Mouse (Mus musculus) thymus, postnatal 14 days (tissue): ENCODE measurements around the gene Lrrc32.
A peak's percentile ranks its signal among the peaks of the same experiment; 100 is the strongest.

Source experiments
- DNase-seq: peaks from one replicate; pipeline ENCODE4 v3.0.0; 2021

The Lrrc32 gene

DNA sequence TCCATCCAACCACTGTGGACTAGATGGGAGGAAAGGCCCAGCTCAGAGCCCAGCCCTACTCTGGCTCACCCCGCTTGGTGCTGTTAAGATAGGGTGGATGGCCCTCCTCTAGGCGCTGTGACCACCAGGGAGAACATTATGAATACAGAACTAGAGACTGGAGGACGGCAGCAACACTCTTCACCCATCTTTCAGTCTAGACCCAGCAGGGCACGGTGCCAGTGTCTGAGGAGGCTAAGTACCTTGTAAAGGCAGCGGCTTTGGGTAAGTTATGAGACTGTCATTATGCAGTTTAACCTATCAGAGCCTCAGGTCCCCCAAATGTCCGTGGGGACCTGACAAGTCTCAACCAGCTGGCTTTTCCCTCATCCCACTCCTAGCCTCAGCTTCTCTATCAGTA, at the start of gene Lrrc32:
Gene Lrrc32 (plus strand): TSS at position 153 of the 400 bp plus-strand sequence.
- DNase-seq, result peak; percentile 49

DNA sequence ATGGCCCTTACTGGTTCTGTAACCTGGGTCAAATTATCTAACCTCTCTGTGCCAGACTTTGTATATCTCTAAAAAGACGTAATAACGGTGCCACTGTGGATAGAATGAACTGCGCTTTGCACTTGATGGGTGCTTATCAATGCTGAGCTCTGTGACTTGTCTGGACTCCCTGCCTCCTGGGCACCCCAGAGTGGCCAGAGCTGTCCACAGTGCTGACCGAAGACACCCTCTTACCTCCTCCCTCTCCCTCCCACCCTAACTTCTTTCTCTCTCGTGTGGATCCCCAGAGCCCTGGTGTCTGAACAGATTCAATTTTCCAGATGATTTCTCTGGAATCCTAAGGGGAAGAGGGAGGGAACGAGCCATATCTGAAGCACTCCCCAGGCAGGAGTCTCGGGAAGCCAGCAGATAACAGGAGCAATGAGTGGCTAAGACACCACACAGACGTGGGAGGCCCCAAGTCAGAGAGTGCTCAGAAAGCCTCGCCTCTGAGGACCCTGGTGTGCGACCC, 49.1 kb upstream of the Lrrc32 start, which contains the start of gene Gucy2d:
Gene Gucy2d (plus strand): TSS at position 461 of the 511 bp plus-strand sequence.
- DNase-seq, result no peak

DNA sequence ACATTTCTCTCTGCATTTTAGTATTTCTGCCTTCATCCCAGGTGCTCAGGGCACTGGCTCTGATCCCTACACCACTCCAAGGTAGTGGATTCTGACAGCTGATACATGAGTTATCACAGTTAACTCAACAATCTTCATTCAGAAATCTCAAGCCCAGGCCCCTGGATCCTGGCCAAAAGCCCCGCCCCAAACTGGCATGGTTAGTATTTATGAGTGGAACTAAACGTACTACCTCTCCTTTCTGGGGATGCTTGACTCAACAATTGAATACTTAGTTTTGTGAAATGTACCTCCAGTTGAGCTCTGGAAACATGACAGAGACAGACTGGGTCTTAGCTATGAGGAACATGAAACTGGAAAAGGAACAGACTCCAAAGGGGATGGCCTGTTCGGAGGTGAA, 42.2 kb upstream of the Lrrc32 start:
- no peak for DNase-seq

DNA sequence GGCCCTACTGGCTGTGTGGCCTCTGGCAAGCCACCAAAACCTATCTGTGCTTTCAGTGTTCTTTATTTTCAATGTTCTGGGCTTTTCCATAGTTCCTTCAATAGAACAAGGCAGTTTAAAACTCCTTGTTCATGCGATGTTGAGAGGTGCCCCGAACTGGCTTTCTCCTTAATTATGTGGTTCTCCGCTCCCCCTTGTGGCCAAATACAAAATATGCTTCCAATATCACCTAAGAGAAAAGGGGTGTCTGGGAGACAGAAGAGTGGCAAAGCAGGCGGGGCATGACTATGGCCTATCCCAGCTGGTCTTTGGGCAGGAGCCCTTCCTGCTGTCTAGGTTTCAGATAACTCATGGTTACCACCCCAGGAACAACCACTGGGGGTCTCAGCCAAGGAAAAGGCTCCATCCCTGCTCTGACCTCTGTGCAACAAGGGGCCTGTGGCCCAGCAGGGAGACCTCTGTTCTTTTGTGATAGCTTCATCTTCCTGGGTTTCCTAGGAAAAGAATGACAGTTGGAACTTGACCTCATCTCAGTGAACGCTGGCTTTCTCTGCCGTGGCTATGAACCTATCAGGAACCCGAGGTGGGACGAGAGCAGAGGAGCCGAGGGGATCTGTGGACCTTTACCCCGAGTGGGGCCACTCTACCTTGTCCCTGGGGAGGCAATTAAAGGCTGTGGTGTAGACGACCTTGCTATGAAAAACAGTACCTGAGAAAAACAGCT, 41.3 kb upstream of the Lrrc32 start:
- peak; percentile 45 for DNase-seq

DNA sequence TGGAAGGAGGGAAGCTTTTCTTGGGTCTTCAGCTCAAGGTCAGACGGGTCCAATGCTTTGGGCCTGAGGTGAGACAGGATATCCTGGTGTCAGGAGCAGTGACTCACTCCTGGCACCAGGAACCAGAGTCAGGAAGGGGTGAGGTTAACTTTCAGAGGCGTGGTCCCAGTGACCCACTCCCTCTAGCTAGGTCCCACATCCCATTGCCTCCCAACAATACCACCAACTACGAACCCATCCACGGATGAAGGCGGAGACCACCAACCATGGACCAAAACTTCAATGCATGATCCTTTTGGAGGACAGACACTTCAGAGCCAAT, 40.8 kb upstream of the Lrrc32 start:
- no peak for DNase-seq

DNA sequence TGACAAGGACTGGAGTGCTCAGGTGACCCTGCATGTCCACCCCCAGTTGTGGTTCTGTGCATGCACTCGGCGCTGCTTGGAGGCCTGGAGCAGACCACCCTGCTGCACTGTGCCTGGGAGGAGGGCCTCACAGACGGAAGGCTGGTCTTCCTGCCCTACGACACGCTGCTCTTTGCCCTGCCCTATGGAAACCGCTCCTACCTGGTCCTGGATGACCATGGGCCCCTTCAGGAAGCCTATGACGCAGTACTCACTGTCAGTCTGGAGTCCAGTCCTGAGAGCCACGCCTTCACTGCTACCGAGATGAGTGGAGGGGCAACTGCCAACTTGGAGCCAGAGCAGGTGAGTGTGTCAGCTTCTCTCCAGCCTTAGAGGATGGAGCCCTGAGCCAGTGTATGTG, 39.4 kb upstream of the Lrrc32 start:
- DNase-seq, result no peak

DNA sequence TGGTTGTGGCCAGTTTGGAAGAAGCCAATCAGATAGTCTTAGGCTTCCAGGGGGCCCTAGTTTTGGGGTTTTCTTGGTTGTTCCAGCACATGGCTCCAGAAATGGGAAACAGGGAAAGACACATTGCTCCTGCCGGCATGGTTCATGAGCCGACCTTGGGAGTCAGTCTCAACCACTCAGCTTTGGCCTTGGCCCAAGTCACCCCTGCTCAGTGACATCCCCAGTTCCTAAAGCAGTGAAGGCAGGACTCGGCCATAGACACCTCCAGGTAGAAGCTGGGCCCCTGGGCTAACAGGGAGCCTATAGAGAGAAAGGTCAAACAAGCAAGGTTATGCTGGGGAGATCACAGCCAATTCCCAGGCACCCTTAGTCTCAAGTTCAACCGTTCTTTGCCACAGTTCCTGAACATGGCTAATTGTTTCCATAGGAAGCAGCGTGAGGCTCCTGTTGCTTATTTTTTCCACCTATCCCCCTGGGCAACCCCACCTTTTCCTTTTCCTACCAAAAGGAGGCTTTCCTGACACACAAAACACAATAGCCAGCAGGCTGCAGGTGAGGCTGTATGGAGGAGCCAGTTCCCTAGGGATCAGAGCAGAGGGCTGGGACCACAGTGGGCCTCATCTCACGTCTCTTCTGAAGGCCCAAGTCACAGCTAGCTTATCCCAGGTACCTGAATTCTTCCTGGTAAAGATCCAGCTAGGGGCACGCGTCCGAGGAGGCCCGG, 34.5 kb upstream of the Lrrc32 start:
- DNase-seq, result no peak

DNA sequence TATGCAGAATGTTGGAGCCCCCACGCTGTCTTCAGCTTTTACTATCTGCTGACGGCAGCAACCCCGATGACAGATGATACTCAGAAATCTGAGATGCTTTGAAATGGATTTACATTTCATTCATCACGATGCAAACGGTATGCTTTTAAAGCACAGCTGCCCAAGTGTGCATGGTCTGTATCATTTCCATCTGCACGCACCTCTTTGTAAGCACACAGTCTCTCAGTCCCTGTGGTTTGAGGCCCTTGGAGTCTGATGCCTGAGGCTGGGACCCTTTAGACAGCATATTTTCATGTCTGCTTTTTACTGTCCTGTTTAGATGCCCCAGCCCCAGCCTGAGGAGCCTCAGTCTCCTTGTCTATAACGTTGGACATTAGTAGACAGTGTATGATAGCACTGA, 28.8 kb upstream of the Lrrc32 start:
- DNase-seq, result no peak

DNA sequence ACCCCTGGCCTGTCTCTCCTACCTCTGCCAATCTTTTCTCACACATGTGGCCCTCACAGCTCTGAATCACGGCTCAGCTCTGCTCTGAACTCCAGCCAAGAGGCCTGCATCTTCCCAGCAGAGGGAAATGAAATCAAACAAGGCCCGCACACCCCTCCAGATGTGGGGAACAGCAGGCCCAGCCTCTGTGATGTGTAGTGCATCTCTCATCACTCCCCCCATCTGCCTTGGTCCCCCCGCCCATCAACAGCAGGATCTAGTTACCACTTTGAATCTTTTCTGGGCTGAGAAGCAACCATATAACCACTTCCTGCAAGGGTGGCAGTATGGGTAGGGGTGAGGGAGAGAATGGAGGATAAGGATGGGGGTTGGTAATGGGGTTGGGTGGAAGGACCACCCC, 20.0 kb upstream of the Lrrc32 start:
- peak; percentile 69 for DNase-seq

DNA sequence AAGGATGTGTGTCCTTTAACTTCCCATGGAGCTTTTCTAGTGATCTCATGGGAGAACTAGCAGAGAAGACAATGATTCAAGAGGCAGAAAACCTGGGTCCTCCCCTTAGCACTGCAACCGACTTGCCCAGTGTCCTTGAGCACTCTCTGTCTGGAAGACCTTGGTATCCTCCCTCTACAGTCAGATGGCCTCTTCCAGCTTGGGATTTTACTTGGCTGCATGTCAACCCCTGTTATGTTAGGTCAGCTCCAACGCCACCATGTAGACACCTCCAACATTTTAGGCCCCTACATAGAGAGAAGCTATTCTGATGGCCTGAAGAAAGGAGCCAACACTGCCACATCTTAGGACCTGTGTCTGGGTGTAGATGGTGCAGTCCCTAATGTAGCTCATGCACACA, 16.6 kb upstream of the Lrrc32 start:
- DNase-seq, result no peak

DNA sequence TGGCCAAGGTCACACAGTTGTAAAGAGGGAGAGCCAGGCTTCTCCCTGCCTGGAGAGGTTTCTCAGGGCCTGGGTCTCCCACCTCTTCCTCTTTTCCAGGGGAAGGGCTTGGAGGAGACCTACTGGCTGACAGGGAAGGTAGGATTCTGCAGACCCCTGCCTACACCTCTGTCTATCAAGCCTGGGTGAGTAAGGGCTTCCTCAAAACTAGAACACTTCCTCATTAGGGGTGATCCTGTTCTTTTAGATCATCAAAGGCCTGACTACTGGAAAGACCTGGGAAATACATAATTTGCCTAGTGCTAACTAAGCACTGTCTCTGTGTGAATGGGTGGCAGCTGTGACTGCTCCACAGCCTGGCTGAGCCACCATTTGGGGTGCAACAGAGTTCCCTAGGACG, 14.5 kb upstream of the Lrrc32 start:
- DNase-seq, result no peak

DNA sequence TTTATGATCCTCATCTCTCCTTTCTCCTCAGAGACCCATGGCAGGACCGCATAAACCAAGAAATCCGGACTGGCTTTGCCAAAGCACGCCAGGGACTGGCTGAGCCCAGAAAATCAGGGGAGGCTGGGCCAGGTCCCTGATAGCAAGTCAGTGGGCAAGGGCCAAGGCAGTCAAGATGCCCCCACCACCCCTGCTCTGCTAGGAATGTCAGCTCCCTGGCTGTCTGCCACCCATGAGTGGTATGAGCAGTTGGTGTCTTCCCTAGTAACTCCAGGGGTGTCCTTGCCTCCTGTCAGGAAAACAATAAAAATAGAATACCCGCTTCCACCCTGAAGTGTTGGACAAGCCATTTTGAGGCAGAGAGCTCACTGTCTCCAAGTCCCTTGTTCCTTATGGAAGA, 11.9 kb upstream of the Lrrc32 start:
- no peak for DNase-seq

DNA sequence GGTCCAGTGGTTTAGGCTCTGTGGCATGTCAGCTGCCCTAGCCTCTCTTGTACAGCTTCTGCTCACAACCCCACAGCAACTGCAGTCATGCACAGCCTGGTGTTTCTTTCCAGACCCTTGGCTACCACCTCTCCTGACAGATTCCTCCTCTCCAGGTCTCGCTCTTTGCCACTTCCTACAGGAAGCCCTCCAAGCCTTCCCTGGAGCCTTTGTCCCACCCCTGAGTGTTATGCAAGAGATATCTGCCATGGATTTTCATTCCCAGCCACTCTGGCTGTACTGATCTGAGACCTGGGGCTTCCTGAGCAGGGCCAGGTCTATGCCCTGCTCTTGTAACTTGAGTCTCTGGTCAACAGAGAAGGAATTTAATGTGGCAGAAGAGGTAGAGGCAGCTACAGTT, 8.6 kb upstream of the Lrrc32 start:
- no peak for DNase-seq

DNA sequence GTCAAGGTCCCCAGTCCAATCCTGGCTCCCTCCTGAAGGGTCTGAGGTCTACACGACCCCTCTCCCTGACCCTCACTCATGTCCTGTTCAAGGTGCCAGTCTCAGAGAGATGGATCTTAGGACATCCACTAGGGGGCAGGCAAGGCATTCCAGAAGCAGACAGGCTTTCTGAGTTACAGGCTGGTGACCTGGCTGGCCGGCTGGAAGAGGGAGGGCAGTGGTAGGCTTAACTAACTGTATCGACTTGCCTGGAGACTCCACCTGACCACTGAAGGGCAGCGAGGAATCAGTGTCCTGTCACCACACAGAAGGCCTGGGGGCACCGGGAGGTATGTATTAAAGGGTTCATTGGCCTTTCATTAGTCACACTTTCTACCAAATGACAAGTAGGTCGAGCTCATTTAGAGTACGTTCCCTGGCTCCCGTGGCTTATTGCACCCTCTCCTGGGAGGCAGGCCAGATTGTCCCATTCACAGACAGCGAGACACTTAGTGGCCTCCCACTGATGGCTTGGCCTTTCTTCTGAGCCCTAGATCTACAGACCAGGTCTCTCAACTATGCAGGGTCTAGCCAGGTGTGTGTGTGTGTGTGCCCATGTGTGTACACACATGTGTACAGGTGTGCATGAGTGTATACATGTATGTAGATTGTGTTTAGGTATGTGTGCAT, 7.9 kb upstream of the Lrrc32 start:
- DNase-seq, result peak; percentile 86

DNA sequence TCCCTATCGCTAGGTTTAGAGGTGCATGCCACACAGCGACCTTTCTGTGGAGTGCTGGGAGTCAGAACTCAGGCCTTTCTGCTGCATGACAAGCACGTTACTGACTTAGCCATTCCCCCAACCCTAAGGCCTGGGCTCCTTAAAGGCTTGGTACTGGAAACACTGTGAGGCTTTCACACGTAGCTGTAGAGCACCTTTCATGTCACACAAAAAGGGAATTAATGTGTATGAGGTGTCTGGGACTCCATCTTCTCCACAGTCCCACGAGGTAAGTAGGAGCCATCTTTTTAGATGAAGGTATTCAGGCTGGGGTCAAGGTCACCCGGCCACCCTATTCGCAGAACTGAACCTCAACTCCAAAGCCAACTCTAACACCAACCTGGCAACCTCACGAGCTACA, 7.2 kb upstream of the Lrrc32 start:
- no peak for DNase-seq

DNA sequence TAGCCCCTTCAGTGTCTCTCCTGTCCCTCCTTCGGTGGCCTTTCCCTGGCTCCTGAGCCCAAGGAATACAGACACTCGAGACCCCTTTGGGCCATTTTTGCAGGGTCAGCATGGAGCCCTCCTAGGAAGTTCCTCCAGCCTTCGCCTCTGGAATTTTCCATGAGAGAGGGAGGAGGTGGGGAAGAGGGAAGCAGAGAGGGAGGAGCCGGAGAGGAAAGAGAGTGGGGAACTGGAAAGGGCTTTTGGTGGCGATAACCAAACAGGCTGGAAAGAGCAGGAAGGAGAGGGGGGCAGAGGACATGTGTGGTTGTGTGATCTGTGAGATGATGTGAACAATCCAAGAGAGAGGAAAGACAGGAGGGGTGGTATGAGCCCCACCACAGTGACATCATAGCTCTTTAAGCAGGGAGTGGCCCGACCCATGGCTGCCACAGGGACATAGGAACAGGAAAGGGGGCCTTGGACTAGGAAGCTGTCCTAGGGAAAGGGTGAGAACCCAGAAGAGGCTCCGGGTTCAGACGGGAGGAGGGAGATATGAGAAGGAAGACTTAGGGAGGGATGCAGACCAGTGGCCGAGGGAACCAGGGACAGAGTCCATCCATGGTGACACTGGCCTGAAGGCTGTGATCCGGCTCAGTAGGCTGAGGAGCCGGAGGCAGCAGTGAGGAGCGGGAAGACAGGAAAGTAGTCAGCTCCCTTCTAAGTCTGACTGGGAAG, 6.4 kb upstream of the Lrrc32 start:
- no peak for DNase-seq

DNA sequence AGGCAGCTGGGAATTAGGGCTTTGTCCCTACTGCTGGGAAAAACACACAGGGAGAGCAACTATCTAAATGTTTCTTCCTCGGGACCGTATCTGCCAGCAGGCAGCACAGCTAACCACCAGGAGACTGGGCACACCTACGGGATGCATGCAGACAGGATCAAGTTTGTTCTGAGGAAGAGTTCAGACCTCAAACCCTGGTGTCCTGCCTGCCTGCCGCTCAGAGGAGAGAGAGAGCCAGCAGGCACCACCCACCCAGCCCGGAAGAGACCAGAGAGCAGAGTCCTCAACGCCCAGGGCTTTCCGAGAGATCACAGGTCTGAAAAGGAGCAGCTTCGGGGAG, 5.8 kb upstream of the Lrrc32 start:
- peak; percentile 19 for DNase-seq

DNA sequence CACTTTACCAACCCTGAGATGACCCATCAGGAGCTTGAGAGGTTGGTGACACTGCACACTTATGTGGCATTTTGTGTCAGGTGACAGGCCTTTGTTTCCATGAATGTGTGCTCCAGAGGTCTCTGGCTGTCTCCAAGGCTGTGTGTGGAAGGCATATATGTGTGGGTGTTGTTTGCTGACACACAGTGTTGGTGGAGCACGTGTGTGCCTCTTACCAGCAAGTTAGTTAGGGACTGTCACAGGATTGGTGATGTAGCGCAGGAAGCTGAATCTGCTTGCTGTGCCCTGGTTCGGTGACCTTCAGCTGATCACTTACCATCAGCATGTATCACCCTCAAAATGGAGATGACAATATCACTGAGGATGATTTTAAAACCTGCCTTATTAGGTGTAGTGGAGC, 4.2 kb upstream of the Lrrc32 start:
- DNase-seq, result no peak

DNA sequence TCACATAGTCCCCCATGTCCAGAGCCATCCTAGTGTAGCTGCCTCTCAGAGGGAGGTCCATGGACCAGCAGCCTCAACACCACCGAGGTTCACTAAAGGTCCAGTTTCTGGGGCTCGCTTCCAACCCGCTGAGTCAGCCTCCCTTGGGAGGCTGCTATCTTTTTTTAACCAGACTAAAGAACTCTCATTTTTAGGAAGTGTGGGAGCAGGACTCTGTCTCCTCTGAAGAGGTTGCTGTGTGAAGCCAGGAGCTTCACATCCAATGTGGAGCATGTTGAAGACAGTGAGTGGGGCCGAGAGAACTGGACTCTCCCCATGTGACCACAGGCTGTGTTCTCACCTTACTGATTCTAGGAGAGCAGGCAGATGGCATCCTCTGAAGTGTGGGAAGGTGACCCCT, 3.6 kb upstream of the Lrrc32 start:
- no peak for DNase-seq

DNA sequence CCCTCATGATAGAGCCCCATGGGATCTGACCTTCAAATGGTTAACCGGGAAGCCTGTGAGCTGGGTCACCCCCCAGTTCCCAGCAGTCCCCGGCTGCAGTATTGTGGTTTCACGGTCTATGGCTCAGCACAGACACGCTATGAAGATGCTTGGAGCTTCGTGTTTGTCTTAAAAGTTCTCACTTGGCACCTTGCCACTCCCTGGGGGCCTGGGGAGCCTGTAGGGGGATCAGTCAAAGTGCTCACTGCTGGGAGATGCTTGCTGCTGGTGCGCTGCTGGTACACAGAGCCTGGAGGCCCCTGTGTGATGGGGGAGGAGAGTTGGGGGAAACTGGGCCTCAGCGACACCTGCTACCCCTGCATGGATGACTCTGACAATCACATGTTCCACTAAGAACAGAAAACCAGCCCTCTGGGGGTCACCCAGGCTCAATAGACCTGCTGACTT, 2.6 kb upstream of the Lrrc32 start:
- DNase-seq, result peak; percentile 87

DNA sequence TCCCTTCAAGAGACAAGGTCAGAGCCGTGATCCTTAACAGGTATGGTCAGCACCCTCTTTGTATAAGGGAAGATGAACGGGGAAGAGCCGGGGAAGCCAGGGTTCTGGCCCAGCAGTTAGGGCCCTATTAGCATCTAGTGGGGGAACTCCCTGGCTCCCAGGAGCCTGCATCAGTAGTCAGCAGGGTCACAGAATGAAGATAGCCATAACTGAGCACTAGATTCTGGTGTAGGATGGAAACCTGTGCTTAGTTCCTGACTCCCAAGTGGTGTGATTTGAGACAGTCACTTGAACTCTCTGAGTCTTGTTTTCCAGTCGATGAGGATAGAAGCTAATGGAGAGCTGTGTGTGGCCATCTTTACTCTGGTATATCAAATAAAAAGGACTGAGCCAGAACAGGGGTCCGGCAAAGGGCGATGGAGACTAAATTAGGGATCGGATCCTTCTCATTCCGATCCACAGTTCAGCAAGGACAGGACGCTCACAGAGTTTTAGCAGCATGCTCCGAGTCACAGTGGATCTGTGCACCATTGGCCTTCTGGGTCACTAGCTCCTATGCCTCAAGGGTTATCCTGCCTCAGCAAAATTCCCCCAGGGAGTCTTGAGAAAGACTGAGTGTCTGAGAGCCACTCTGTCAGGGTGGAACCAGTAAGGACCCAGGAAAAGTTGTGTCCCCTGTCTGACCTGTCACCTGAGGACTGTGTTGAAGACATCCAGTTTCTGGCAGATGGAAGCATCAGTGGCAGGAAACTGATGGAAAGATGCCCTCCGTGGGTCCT, 1.7 kb upstream of the Lrrc32 start:
- no peak for DNase-seq

DNA sequence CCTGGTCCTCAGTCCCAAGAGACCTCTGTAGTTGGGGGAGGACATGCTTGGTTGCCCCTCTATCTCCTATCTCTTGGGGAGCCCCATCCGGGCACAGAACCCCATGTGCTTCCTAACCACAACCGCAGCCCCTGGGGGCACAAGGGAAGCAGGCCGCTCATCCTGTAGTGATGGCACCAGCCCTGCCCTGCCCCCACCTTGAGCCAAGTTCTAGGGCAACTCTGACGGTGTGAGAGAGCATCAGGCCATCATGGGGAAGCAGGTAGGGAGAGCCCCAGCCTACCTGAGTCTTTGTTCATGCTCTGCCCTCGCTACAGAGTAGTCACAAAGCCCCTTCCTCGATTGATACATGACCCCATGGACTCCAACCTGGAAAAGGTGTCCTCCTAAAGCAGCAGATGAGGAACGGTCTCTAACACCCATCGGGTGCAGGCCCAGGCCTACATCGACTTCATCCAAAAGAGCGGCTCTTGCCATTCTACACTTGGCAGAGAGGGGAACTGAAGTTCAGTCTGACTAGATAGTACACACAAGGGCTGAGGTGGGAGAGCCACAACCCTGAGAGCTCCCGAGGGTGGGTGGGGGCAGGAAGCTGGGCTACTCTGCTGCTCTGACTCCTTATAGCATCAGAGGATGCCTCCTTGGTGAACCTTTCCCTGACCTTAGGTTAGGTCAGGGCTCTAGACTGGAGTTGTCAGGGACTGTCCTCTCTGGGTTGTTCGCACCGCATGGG, 519 bp upstream of the Lrrc32 start:
- peak; percentile 89 for DNase-seq
